Mouse (Mus musculus): ENCODE measurements at regions not wholly inside any gene's neighbourhood (a gene's known extent, or its start where the extent isn't known, plus 50 kb on each side); places are given as distances from the start of the nearest gene placed in this dataset.

DNA sequence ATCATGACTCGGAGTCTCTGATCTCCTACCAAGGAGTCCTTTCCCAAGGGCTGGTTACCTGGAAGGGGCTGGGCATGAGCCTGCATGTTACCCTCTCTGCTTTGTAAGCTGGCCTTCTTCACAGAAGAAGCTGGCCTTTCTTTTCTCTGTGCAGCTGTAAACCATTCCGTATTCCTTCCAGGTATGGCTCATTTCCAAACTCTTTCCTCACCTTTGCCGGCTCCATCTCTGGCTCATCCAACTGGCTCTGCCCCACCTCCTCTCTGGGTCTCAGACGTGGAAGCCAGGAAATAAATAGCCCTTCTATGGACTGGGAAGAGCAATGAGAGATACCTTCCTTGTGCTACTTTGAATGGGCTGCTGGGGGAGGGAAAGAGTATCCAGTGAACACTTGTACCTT is 163.0 kb downstream of the Pik3r1 start:
- no peaks in the 10 kb centered on the region for H3K9me3 ChIP-seq (ENCODE audit: control insufficient read depth, low read length)
- H3K4me3 ChIP-seq (ENCODE audit: low read depth, low read length): no peak overlapping the region
- H3K9ac ChIP-seq (ENCODE audit: low read length): no peak overlapping the region
- no peak for ATAC-seq (replicated peaks; ENCODE audit: low FRiP score, low TSS enrichment, low read depth)
- no peak for DNase-seq (ENCODE audit: low spot score)
- H3K36me3 ChIP-seq (ENCODE audit: control insufficient read depth, insufficient read depth, low read length): no peaks in the 10 kb centered on the region
- no peak overlapping the region for H3K4me2 ChIP-seq (ENCODE audit: low read length)
- H3K4me1 ChIP-seq (replicated peaks; ENCODE audit: control insufficient read depth, insufficient read depth, low read length): no peaks in the 10 kb centered on the region
- H3K27me3 ChIP-seq (replicated peaks; ENCODE audit: control insufficient read depth, insufficient read depth, low read length): no peaks in the 10 kb centered on the region
- WGBS: 73% methylated on average over 4 of the region's 4 CpGs
- no peak overlapping the region for H3K27ac ChIP-seq (ENCODE audit: low read depth)

DNA sequence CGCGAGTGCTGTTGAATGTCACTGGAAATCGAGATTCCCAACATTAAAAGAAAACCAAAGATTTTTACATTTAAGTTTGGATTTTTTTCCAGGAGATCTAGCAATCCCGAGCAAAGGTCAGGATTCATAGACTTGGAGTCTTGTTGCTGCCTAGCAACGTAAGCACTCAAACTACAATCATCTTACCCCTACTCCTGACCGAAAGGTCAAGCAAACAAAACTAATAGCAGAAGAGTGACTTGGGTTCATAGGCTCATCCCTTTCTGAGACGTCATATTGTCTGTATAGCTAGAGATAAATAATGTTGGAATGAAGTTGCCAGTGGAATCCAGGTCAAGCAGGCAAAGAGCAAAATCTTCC is 169.9 kb downstream of the Pik3r1 start:
- Histone ChIP-seq H3K4me3 (ENCODE audit: low read depth, low read length) (no peak overlapping the region), H3K9ac (ENCODE audit: low read length) (no peak overlapping the region), H3K4me1 (replicated peaks; ENCODE audit: control insufficient read depth, insufficient read depth, low read length) (peaks cover 7% of the 10 kb centered on the region; the same call in 1 of the 2 replicates), H3K4me2 (ENCODE audit: low read length) (0 out of 2 replicates have a peak overlapping the region, but pooled peaks have one; percentile 9), H3K9me3 (ENCODE audit: control insufficient read depth, low read length) (no peaks in the 10 kb centered on the region), H3K27me3 (replicated peaks; ENCODE audit: control insufficient read depth, insufficient read depth, low read length) (no peaks in the 10 kb centered on the region), H3K36me3 (ENCODE audit: control insufficient read depth, insufficient read depth, low read length) (no peaks in the 10 kb centered on the region), H3K27ac (ENCODE audit: low read depth) (no peak overlapping the region)
- ATAC-seq (replicated peaks; ENCODE audit: low FRiP score, low TSS enrichment, low read depth): no peak
- no peak for DNase-seq (ENCODE audit: low spot score)
- WGBS: 59% methylated on average over 7 of the region's 7 CpGs

DNA sequence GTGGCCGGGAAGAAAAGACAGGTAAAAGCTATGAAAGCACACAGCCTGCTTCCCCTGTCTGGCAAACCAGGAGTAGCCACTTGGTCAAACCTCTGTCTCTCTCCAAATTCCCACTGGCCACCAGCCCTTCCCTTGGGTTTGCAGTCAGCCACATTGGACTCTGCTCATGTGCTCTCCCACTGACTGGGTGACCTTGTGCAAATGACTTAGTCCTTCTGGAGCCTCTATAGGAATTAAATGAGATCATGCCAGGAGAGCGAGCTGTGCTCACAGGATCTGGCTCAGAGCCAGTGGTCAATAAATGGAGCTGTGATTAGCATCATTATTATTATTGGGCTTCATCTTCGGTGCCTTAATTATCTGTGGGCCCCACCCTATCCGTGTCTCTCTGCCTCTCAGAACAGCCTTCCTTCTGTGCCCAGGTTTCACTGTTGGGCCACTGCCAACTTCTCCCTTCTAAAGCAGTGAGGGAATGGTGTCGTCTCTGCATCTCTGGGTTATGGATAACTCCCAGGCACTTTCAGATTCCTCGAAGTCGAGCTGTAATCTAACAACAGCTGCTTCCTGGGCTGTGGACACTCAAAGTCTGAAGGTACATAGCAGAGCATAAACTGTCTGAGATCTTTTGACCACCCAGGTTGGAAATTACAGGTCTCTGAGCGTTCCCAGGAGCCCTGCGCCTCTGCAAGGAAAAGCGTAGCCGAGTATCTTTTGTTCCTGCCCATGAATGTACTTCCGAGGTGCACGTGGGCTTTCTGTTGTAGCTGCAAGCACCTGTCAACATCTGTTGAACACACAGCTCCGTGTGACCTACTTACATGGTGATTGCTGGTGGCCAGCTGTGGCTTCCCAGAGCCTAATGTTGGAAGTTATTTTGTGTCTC is 170.5 kb downstream of the Pik3r1 start:
- Histone ChIP-seq H3K36me3 (ENCODE audit: control insufficient read depth, insufficient read depth, low read length) (no peaks in the 10 kb centered on the region), H3K4me1 (replicated peaks; ENCODE audit: control insufficient read depth, insufficient read depth, low read length) (peaks cover 7% of the 10 kb centered on the region; the same call in 1 of the 2 replicates), H3K4me2 (ENCODE audit: low read length) (peak overlapping the region; percentile 9; the same call in 1 of the 2 replicates), H3K27me3 (replicated peaks; ENCODE audit: control insufficient read depth, insufficient read depth, low read length) (no peaks in the 10 kb centered on the region), H3K9ac (ENCODE audit: low read length) (no peak overlapping the region), H3K9me3 (ENCODE audit: control insufficient read depth, low read length) (no peaks in the 10 kb centered on the region), H3K4me3 (ENCODE audit: low read depth, low read length) (no peak overlapping the region), H3K27ac (ENCODE audit: low read depth) (no peak overlapping the region)
- ATAC-seq (replicated peaks; ENCODE audit: low FRiP score, low TSS enrichment, low read depth): peak; percentile 60
- WGBS: 29% methylated on average over 14 of the region's 14 CpGs
- peak; percentile 66 for DNase-seq (ENCODE audit: low spot score)

DNA sequence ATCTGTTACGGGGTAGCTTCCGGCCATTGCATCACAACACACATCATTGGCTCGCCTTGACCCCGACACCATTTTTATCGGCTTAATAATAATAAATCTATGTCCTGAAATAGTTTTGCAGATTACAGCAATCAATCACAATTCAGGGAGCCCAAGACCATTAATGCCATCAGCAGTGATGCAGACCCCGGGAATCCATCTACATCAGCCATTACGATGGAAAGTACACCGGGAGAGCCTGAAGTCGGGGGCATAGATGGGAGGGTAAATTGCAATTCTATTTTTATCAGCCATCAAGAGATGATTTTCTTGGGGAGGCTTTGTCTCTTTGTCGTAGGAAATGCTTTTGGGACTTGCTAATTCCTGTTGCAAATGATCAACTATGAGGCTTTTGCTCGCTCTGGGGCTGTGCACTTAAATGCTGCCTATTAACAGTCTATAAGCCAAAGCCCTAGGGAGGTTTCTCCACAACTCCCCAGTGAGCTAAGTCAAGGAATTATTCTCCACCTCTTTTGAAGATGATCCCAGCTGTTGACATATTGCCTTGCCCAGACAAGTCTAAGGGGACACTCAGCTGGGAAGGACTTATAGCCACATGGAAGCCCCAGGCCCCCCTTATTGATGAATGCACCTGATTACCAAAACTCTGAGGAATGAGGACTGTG is 173.4 kb downstream of the Pik3r1 start:
- ATAC-seq (replicated peaks; ENCODE audit: low FRiP score, low TSS enrichment, low read depth) (no peak), DNase-seq (ENCODE audit: low spot score) (no peak)
- WGBS: 90% methylated on average over 11 of the region's 11 CpGs

DNA sequence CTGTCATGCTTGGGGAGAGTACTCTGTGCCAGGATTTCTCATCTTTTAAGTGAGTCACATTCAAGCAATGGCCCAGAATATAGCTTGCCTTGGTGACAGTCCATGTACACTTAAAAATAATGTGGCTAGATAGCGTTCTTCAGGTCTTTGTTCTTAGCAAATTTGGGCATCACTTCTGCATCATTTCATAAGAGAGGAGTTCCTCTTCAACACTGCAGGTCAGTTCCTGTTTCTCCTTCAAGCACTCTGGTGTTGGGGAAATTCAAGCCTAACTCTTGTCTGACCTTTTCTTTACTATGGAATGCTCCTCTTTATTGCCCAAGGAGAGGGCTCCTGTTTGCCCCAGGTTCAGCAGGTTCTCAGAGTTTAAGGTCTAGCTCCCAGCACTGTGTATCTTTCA is 175.7 kb downstream of the Pik3r1 start:
- no peak overlapping the region for H3K27ac ChIP-seq (ENCODE audit: low read depth)
- no peak overlapping the region for H3K4me2 ChIP-seq (ENCODE audit: low read length)
- 94% methylated on average over 1 of the region's 1 CpGs for WGBS
- no peaks in the 10 kb centered on the region for H3K27me3 ChIP-seq (replicated peaks; ENCODE audit: control insufficient read depth, insufficient read depth, low read length)
- no peak for DNase-seq (ENCODE audit: low spot score)
- H3K9ac ChIP-seq (ENCODE audit: low read length): no peak overlapping the region
- no peak overlapping the region for H3K4me3 ChIP-seq (ENCODE audit: low read depth, low read length)
- no peak for ATAC-seq (replicated peaks; ENCODE audit: low FRiP score, low TSS enrichment, low read depth)
- H3K9me3 ChIP-seq (ENCODE audit: control insufficient read depth, low read length): no peaks in the 10 kb centered on the region
- H3K36me3 ChIP-seq (ENCODE audit: control insufficient read depth, insufficient read depth, low read length): no peaks in the 10 kb centered on the region
- H3K4me1 ChIP-seq (replicated peaks; ENCODE audit: control insufficient read depth, insufficient read depth, low read length): peaks cover 2% of the 10 kb centered on the region; the same call in 1 of the 2 replicates

More for the DNA sequence above, 173.4 kb downstream of the Pik3r1 start:
- Histone ChIP-seq H3K4me3 (ENCODE audit: low read depth, low read length) (no peak overlapping the region), H3K4me1 (replicated peaks; ENCODE audit: control insufficient read depth, insufficient read depth, low read length) (peaks cover 7% of the 10 kb centered on the region; the same call in 1 of the 2 replicates), H3K27me3 (replicated peaks; ENCODE audit: control insufficient read depth, insufficient read depth, low read length) (no peaks in the 10 kb centered on the region), H3K9ac (ENCODE audit: low read length) (no peak overlapping the region), H3K27ac (ENCODE audit: low read depth) (no peak overlapping the region), H3K9me3 (ENCODE audit: control insufficient read depth, low read length) (no peaks in the 10 kb centered on the region), H3K4me2 (ENCODE audit: low read length) (no peak overlapping the region), H3K36me3 (ENCODE audit: control insufficient read depth, insufficient read depth, low read length) (no peaks in the 10 kb centered on the region)

DNA sequence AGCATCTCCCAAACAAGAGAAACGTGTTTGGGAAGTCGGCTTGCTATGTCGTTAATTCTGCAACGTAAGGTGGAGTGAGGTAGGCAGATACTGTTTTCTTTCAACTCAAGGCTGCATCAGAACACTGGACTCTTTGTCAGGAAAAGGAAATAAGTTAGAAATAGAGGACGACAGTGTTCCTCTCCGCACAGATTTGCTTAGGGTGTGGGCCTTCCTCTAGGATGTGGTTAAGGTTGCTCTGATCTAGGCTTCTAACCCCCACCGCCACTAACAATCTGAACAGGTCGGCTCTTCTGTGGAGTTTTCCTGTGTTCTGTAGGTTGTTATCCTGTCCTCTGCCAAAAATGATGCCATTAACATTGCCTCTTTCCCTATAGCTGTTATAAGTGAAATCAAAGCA is 179.1 kb downstream of the Pik3r1 start:
- ATAC-seq (replicated peaks; ENCODE audit: low FRiP score, low TSS enrichment, low read depth) (no peak), DNase-seq (ENCODE audit: low spot score) (no peak)
- Histone ChIP-seq H3K36me3 (ENCODE audit: control insufficient read depth, insufficient read depth, low read length) (no peaks in the 10 kb centered on the region), H3K9ac (ENCODE audit: low read length) (no peak overlapping the region), H3K4me3 (ENCODE audit: low read depth, low read length) (no peak overlapping the region), H3K27ac (ENCODE audit: low read depth) (no peak overlapping the region), H3K4me1 (replicated peaks; ENCODE audit: control insufficient read depth, insufficient read depth, low read length) (no peaks in the 10 kb centered on the region), H3K27me3 (replicated peaks; ENCODE audit: control insufficient read depth, insufficient read depth, low read length) (no peaks in the 10 kb centered on the region), H3K4me2 (ENCODE audit: low read length) (no peak overlapping the region), H3K9me3 (ENCODE audit: control insufficient read depth, low read length) (no peaks in the 10 kb centered on the region)
- 76% methylated on average over 8 of the region's 8 CpGs for WGBS

DNA sequence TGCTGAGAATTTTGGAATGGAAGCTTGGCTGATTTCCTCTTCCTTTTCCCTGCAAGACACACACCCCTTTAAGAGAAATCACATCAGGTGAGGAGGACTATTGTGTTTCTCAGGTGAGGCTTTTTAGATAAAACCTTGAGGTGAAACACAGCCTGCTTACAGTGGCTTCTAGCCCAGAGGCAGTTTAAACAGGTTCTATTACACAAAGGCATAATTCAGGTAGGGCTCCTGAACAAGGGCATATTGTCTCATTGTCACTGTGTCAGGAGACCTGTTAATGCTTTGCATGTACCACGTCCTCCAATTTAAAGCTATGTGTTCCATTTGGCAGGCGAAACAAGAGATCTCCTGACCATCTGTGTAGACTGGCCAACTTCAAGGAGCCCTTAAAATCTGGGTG is 181.2 kb downstream of the Pik3r1 start:
- DNase-seq (ENCODE audit: low spot score) (no peak), ATAC-seq (replicated peaks; ENCODE audit: low FRiP score, low TSS enrichment, low read depth) (no peak)
- Histone ChIP-seq H3K27me3 (replicated peaks; ENCODE audit: control insufficient read depth, insufficient read depth, low read length) (no peaks in the 10 kb centered on the region), H3K4me3 (ENCODE audit: low read depth, low read length) (no peak overlapping the region), H3K27ac (ENCODE audit: low read depth) (no peak overlapping the region), H3K4me1 (replicated peaks; ENCODE audit: control insufficient read depth, insufficient read depth, low read length) (no peaks in the 10 kb centered on the region), H3K36me3 (ENCODE audit: control insufficient read depth, insufficient read depth, low read length) (no peaks in the 10 kb centered on the region), H3K4me2 (ENCODE audit: low read length) (no peak overlapping the region), H3K9ac (ENCODE audit: low read length) (no peak overlapping the region), H3K9me3 (ENCODE audit: control insufficient read depth, low read length) (no peaks in the 10 kb centered on the region)
- WGBS: 92% methylated on average over 2 of the region's 2 CpGs

DNA sequence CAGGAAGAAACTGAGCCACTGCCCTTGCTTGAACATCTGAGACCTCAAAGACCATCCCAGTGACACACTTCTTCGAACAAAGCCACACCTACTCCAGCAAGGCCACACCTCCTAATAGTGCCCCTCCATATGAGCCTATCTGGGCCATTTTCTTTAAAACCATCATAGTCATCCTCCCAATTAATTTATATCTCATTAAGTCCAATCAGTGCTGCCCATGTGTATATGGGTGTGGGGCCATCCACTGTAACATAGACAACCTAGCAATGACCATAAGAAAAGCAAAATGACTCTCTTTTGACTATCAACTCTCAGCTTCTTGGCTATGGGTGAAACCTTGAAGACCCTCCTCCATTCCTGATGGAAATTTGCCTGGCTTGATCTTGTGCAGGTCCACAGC is 191.5 kb downstream of the Pik3r1 start:
- no peak for DNase-seq (ENCODE audit: low spot score)
- Histone ChIP-seq H3K9ac (ENCODE audit: low read length) (no peak overlapping the region), H3K4me2 (ENCODE audit: low read length) (no peak overlapping the region), H3K36me3 (ENCODE audit: control insufficient read depth, insufficient read depth, low read length) (no peaks in the 10 kb centered on the region), H3K27me3 (replicated peaks; ENCODE audit: control insufficient read depth, insufficient read depth, low read length) (no peaks in the 10 kb centered on the region), H3K4me1 (replicated peaks; ENCODE audit: control insufficient read depth, insufficient read depth, low read length) (no peaks in the 10 kb centered on the region), H3K27ac (ENCODE audit: low read depth) (no peak overlapping the region), H3K4me3 (ENCODE audit: low read depth, low read length) (no peak overlapping the region), H3K9me3 (ENCODE audit: control insufficient read depth, low read length) (no peaks in the 10 kb centered on the region)
- ATAC-seq (replicated peaks; ENCODE audit: low FRiP score, low TSS enrichment, low read depth): no peak
- 86% methylated on average over 1 of the region's 1 CpGs for WGBS

Data from intestine, embryonic 14.5 days (tissue).